Mouse (Mus musculus): Measurements from ENCODE around the gene 1700122O11Rik.

GRCm38 (mm10) chr17:48027019-48027418 is 11.1 kb downstream of the 1700122O11Rik start:
- peak; percentile 61 for TF ChIP-seq CTCF (IDR thresholded peaks at IDR 0.05; ENCODE audit: low read depth, low read length)
- TF ChIP-seq POLR2A (IDR thresholded peaks at IDR 0.05; ENCODE audit: insufficient read depth, low read length), result no peak
- no peak for TF ChIP-seq EP300 (IDR thresholded peaks at IDR 0.05; ENCODE audit: insufficient read depth, low read depth, low read length)
